Mouse (Mus musculus) bone marrow, adult 2 months (tissue): ENCODE measurements around the gene Tnfaip3. TPM values are rescaled to one million over a fixed set of nuclear protein-coding genes. Genes with fewer than 3 reads are reported as not detected.

ENCODE experiments used
- H3K27ac ChIP-seq: fragments of 200-500 bp; 2 replicates; pipeline ENCODE4 v1.5.1; 2012; ENCODE audit warnings: low read depth, mild to moderate bottlenecking, control low read depth, inconsistent platforms, low read length; ENCODE audit not compliant: control insufficient read depth, poor library complexity, insufficient read depth
- H3K4me1 ChIP-seq: fragments of 200-500 bp; 2 replicates; pipeline ENCODE4 v1.6.1; 2011; ENCODE audit warnings: low read length; ENCODE audit not compliant: control insufficient read depth, insufficient read depth
- H3K4me3 ChIP-seq: fragments of 200-500 bp; replicated peaks from 2 replicates; pipeline ENCODE3; 2011; ENCODE audit warnings: mild to moderate bottlenecking, low read depth, low read length, control low read depth; ENCODE audit not compliant: control insufficient read depth
- CTCF ChIP-seq: fragments of 200-500 bp; IDR thresholded peaks from 2 replicates; pipeline ENCODE4 v1.5.1; 2011; ENCODE audit warnings: low read length, control low read depth; ENCODE audit not compliant: control insufficient read depth, insufficient read depth
- POLR2A ChIP-seq: fragments of 200-500 bp; IDR thresholded peaks from 2 replicates; pipeline ENCODE4 v1.6.1; 2011; ENCODE audit warnings: low read depth, mild to moderate bottlenecking, control low read depth, low read length, borderline replicate concordance; ENCODE audit not compliant: control insufficient read depth
- WGBS: fragments of 180-500 bp; shearing (Covaris S2); methylation state at CpG from one replicate; pipeline ENCODE4 v1.1.7; 2018; 5-methylcytosine and 5-hydroxymethylcytosine counted together
- polyA plus RNA-seq: library from polyadenylated mRNA; stranded (reverse); fragments of >200 nt; gene quantifications from 2 replicates; pipeline ENCODE4 v1.2.4, GENCODE M21; 2011; ENCODE audit warnings: low replicate concordance; ENCODE audit not compliant: missing spikeins, insufficient read depth, insufficient read length

Tnfaip3 gene
- polyA plus RNA-seq, 1 experiment, result 3.9 TPM

DNA sequence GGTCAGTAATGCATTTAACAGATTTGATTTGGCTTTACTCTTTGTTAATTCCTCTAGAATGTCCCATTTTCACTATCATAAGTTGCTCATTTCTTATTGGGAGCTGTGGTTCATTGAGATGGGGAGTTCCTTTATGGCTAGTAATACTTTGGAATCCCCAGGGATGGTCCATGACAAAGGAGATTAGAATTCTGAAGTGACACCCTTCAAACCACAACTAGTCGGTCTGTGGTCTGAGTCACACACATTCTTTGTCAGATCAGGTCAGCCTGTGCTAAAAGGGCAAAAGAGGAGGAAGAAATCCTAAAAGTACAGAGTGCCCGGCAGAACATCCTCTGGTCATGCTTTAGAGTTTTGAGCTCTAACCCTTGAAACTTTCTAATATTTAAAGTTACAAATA lies 30.5 kb upstream of the Tnfaip3 start:
- Histone ChIP-seq H3K4me3 (no peak overlapping the region), H3K4me1 (peaks cover 2% of the 10 kb centered on the region), H3K27ac (no peak overlapping the region)
- WGBS, result 57% methylated on average over 2 of the region's 2 CpGs
- TF ChIP-seq POLR2A (no peak), CTCF (no peak)

DNA sequence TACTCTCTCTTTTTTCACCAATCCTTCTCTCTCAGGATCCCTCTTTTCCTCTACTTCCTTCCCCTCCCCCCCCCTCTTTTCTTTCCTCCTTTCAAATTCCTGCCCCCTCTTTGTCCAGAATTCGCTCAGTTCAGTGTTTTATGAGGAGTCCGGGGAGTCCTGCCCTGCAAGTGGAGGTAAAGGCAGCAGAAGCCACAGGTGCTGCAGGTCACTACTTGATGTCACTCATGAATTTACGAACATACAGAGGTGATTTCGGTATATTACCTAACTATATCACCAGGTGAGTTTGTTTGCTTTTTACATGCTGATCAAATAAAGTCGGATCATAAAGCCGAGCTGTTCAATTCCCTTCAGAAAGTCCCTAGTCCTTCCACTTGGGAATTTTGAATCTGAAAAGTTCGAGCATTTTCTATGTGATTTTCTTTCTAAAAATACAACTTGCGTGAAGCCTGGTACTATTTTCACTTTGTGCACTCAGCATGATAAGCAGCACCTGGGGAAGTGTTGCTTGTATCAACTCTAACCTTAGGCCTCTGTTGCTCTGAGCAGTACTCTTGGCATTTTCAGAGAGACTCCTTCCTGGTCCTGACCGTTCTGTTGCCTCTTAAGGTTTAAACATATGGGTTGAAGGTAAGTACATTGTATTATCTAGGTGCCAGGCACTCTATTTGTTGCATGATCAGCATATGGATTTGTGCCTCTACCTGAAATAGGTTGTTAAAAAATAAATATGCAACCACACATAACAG lies 29.5 kb upstream of the Tnfaip3 start:
- Histone ChIP-seq H3K4me3 (no peak overlapping the region), H3K27ac (no peak overlapping the region), H3K4me1 (peaks cover 2% of the 10 kb centered on the region)
- WGBS, result 87% methylated on average over 9 of the region's 9 CpGs
- TF ChIP-seq POLR2A (no peak), CTCF (no peak)

DNA sequence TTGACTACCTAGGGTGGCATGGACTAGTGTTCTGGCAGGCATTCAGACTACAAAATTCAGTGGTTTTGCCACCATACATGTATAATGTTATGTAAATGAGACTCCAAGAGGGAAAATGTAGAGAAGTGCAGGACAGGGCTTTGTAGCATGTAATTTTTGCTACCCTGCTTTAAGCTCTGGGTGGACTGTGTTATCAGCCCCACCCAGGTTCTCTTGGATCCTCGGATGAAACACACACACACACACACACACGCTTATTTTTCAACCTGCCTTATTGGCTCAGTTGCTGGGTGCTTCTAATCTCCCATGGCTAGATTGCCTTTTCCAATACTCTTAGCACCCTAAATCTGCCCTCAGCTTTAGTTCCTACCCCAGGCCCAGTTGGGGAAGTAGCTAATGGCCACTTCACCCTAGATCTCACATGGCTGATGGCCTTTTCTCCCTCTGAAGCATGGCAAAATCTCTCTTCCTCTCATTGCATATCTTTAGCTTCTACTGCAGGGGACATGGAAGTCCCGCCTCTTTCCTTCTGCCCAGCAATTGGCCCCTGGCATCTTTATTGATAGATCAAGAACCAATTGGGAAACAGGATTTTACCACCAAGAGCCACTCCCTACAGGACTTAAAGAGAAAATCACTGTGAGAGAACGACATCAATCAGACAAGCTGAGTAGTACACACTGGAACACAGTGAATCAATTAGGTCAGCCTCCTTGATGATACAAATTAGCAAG lies 28.2 kb upstream of the Tnfaip3 start:
- peak overlapping the region; percentile 61; the same call in 1 of the 2 replicates for H3K27ac ChIP-seq
- H3K4me1 ChIP-seq, result peaks cover 2% of the 10 kb centered on the region
- TF ChIP-seq POLR2A (no peak), CTCF (no peak)
- WGBS, result 8% methylated on average over 4 of the region's 4 CpGs
- H3K4me3 ChIP-seq, result peak overlapping the region; percentile 47

DNA sequence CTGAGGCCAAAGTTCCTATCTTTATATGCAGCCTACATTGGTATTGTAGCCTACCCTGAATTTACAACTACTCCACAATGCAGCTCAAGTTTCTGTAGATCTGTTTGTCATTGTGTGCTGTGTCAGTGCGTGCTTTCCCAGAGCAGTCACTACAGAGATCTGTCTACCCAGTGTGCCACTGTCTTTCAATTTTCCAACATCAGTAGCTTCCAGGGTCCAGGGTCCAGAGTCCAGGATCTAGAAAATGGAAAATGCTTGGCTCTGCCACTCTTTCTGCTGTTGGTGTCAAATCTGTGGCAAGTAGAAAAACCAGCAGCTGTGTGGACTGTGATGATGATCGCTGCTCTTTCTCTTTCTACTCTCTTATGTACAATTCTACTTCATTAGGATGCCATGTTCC lies 24.7 kb upstream of the Tnfaip3 start:
- no peak overlapping the region for H3K27ac ChIP-seq
- no peak for TF ChIP-seq POLR2A
- 86% methylated on average over 2 of the region's 2 CpGs for WGBS

DNA sequence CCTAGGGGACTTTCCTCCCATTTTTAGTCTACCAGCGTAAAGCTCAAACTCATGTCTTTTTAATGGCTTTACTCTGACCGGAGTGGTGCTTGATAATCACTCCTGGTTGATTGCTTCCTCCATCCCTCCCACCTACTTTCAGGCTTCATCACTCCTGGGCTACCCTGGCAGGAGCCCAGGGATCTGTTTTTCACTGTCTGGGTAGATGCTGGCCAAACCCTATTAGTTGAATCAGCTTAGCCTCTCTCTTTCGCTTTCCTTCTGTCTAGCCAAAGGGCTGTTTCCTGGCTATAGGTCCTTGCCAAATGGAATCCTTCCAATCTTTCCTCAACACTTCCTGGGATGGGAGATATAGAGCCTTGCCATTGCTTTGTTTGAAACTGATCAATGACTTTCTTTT lies 19.3 kb upstream of the Tnfaip3 start:
- 83% methylated on average over 3 of the region's 3 CpGs for WGBS

More for the DNA sequence above, 24.7 kb upstream of the Tnfaip3 start:
- Histone ChIP-seq H3K4me1 (peaks cover 2% of the 10 kb centered on the region), H3K4me3 (no peak overlapping the region)

DNA sequence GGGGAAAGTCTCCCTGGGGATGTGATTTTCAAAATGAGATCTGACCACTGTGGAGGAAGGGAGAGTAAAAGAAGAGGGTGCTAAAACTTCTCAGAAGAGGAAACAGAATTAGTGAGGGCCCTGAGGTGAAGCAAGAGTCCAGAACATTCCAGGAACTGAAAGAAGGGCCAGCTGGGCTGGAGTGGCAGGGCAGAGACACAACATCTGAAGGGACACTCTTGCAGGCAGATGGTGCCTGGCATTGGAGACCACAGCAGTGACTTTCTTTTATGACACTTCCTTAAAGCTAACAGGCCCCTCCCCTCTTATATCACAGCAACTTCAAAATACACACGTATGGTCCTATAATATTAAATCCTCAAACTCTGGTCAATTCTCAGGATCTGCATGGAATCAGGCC lies 18.2 kb upstream of the Tnfaip3 start:
- H3K27ac ChIP-seq, result no peak overlapping the region
- no peak overlapping the region for H3K4me3 ChIP-seq
- H3K4me1 ChIP-seq, result peaks cover 2% of the 10 kb centered on the region; the same call in 1 of the 2 replicates
- TF ChIP-seq CTCF, result no peak
- no peak for TF ChIP-seq POLR2A
- 16% methylated on average over 1 of the region's 1 CpGs for WGBS

More for the DNA sequence above, 19.3 kb upstream of the Tnfaip3 start:
- TF ChIP-seq CTCF, result no peak
- no peak for TF ChIP-seq POLR2A
- Histone ChIP-seq H3K4me3 (no peak overlapping the region), H3K4me1 (peaks cover 2% of the 10 kb centered on the region; the same call in 1 of the 2 replicates), H3K27ac (no peak overlapping the region)

DNA sequence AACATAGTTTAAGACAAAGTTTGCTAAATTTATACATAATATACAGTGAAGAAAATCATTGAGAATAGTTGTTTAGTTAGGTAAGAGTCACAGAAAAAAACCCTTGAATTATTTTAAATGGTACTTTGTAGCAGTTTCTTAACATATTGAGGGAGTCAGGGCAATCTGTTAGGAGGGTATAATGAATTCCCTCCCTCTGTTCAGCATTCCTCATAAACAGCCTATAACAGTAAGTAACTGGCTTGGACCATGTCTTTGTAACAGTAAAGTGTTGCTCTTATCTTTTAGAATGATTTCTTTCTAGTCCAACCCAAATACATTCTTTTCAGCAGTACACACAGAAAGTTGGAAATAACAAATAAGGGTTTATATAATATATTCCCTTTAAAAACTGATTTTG lies 16.4 kb upstream of the Tnfaip3 start:
- TF ChIP-seq POLR2A (no peak), CTCF (no peak)
- no peak overlapping the region for H3K27ac ChIP-seq
- H3K4me3 ChIP-seq, result no peak overlapping the region
- H3K4me1 ChIP-seq, result peaks cover 2% of the 10 kb centered on the region; the same call in 1 of the 2 replicates

DNA sequence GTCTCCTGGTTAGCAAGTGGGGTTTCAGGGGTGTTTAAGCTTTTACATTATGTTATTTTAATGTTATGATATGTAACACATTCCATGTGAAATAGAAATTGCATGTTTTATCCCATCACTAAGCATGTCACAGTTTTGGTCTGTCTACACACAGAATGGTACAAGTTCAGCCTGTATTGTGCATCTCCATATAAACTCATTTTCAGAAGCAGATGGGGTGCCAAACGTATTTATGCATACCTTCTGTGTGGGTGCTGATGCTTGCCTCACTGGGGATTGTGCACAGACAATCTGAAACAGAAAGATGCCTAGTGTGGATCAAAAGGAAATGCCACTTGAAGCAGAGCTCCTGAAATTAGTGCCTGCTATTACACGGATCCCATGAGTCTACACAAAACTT lies 15.2 kb upstream of the Tnfaip3 start:
- WGBS, result 72% methylated on average over 2 of the region's 2 CpGs
- TF ChIP-seq CTCF (no peak), POLR2A (no peak)
- no peak overlapping the region for H3K27ac ChIP-seq

DNA sequence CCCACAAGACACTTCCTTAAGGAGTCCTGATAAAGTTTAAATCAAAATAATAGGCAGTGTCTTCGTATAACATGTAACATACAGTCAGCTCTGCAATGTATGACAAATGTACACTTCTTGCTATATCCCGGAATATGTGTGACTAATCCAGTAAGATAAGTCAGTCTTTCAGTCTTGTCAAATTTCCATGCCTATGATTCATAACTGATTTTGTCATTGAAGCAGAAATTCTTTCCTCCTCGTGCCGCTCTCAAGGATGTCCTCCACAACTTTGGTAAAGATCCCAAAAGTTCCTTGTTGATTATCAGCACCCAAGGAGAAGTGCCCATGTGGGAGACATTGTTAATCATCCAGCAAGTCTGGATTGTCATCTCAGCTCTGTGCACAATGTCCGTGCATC lies 11.3 kb upstream of the Tnfaip3 start:
- no peaks in the 10 kb centered on the region; the same call in 1 of the 2 replicates for H3K4me1 ChIP-seq
- WGBS, result 90% methylated on average over 5 of the region's 5 CpGs
- H3K27ac ChIP-seq, result no peak overlapping the region
- no peak overlapping the region for H3K4me3 ChIP-seq
- TF ChIP-seq POLR2A (no peak), CTCF (no peak)

More for the DNA sequence above, 15.2 kb upstream of the Tnfaip3 start:
- Histone ChIP-seq H3K4me1 (peaks cover 2% of the 10 kb centered on the region; the same call in 1 of the 2 replicates), H3K4me3 (no peak overlapping the region)
